Mouse (Mus musculus) limb, embryonic 14.5 days (tissue): Measurements from ENCODE around the gene Syt16. TPM values are rescaled to one million over a fixed set of nuclear protein-coding genes. Genes with fewer than 3 reads are reported as not detected.

Experiments used
- ATAC-seq: fragments of 200-750 bp; cut with Nextera tagmentation; 2 replicates; pipeline ENCODE4 v1.8.0; 2017; ENCODE audit warnings: low read depth, moderate number of reproducible peaks, moderate TSS enrichment; ENCODE audit not compliant: low FRiP score
- DNase-seq: peaks from one replicate; pipeline ENCODE4 v3.0.0-alpha.2; 2015; ENCODE audit warnings: low spot score
- H3K27ac ChIP-seq: fragments of 300-500 bp; sonication (generic); replicated peaks from 2 replicates; pipeline ENCODE4 v1.5.1; 2014; ENCODE audit warnings: low read depth, mild to moderate bottlenecking, low read length, moderate library complexity, mixed read lengths
- H3K27me3 ChIP-seq: fragments of 300-500 bp; sonication (generic); 2 replicates; pipeline ENCODE4 v1.6.1; 2014; ENCODE audit warnings: low read length, mixed read lengths; ENCODE audit not compliant: control insufficient read depth, insufficient read depth
- H3K36me3 ChIP-seq: fragments of 300-500 bp; sonication (generic); 2 replicates; pipeline ENCODE4 v1.6.1; 2014; ENCODE audit warnings: mild to moderate bottlenecking, low read length, moderate library complexity, mixed read lengths; ENCODE audit not compliant: control insufficient read depth, insufficient read depth
- H3K4me1 ChIP-seq: fragments of 300-500 bp; sonication (generic); 2 replicates; pipeline ENCODE4 v1.6.1; 2014; ENCODE audit warnings: antibody characterized with exemption, low read length, mixed read lengths; ENCODE audit not compliant: control insufficient read depth, insufficient read depth
- H3K4me2 ChIP-seq: fragments of 300-500 bp; sonication (generic); replicated peaks from 2 replicates; pipeline ENCODE4 v1.6.1; 2014; ENCODE audit warnings: low read depth, mild to moderate bottlenecking, low read length, moderate library complexity; ENCODE audit not compliant: severe bottlenecking
- H3K4me3 ChIP-seq: fragments of 300-500 bp; sonication (generic); replicated peaks from 2 replicates; pipeline ENCODE4 v1.5.1; 2014; ENCODE audit warnings: low read length
- H3K9ac ChIP-seq: fragments of 300-500 bp; sonication (generic); 2 replicates; pipeline ENCODE4 v1.6.1; 2014; ENCODE audit warnings: mild to moderate bottlenecking, low read depth, low read length, moderate library complexity; ENCODE audit not compliant: severe bottlenecking
- H3K9me3 ChIP-seq: fragments of 300-500 bp; sonication (generic); 2 replicates; pipeline ENCODE4 v1.6.1; 2016; ENCODE audit warnings: low read length; ENCODE audit not compliant: control insufficient read depth
- POLR2A ChIP-seq: fragments of 200-500 bp; IDR thresholded peaks from 2 replicates; pipeline ENCODE4 v1.8.0; 2012; ENCODE audit warnings: inconsistent platforms, mild to moderate bottlenecking, moderate library complexity, borderline replicate concordance; ENCODE audit not compliant: insufficient read depth, insufficient read length; ENCODE audit errors: extremely low read depth
- whole genome bisulfite sequencing: fragments of 180-500 bp; shearing (Covaris S2); extraction: QIAGEN DNeasy Blood & Tissue Kit; methylation state at CpG from one replicate; pipeline ENCODE4 v1.1.7; 2014; 5-methylcytosine and 5-hydroxymethylcytosine counted together
- polyA plus RNA-seq, 2 experiments: library from polyadenylated mRNA; depleted of rRNA in 1 of 2; stranded (reverse) in 1 of 2; unstranded in 1 of 2; fragments of >200 nt; fragmentation: Nextera tagmentation in 1 of 2; extraction: Ambion mirVana in 1 of 2; gene quantifications; 2 replicates each; pipeline versions ENCODE4 v1.2.1 to v1.2.3; 2012 to 2014

Gene Syt16
- polyA plus RNA-seq, 2 experiments, result 2.8 to 4.3 TPM

DNA sequence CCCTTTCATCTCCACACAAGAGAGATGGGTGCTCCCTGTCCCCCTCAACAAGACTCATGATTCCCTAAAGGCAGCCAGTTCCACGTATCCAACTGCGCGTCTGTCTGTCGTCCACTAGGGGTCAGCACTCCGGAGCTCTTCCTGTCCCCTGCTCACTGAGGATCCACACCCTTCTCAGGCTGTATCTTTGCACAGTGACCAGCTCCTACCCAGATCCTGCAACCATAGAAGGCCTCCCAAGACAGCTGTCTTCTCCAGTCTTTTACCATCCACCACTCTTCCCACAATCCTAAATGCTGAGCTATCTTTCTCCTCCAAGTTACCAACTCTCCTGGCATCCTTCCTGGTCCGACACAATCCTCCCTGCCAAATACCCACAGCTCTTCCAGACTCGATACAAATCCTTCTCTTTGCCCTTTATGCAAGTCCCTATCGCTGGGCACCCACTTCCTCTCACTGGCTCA is 12.0 kb downstream of the Syt16 start:
- DNase-seq (peak; percentile 40), ATAC-seq (no peak)
- Histone ChIP-seq H3K27me3 (no peaks in the 10 kb centered on the region), H3K27ac (no peak overlapping the region), H3K9ac (no peak overlapping the region), H3K9me3 (no peaks in the 10 kb centered on the region), H3K4me2 (no peak overlapping the region), H3K4me3 (no peak overlapping the region), H3K36me3 (no peaks in the 10 kb centered on the region), H3K4me1 (no peaks in the 10 kb centered on the region)
- WGBS, result 26% methylated on average over 8 of the region's 8 CpGs
- TF ChIP-seq POLR2A, result no peak

DNA sequence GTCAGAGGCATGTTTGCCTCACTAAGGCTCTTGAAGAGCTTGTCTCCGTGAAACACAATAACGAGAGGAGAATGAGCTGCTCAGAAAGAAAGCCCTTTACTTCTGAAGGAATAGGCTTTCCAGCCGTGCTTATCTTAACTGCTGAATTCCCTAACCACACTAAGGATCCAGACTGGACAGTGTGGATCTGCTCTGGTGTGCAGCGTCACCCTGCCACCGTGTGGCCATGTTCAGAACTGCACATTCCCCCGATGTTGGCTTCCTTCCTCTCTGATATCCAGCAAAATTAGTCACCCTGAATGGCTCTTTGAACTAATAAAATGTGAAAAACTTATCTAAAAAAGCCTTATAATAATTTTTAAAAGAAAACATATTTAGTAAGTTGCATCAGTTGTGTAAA is 16.3 kb downstream of the Syt16 start:
- Histone ChIP-seq H3K9ac (no peak overlapping the region), H3K27me3 (no peaks in the 10 kb centered on the region)
- DNase-seq, result peak; percentile 82

DNA sequence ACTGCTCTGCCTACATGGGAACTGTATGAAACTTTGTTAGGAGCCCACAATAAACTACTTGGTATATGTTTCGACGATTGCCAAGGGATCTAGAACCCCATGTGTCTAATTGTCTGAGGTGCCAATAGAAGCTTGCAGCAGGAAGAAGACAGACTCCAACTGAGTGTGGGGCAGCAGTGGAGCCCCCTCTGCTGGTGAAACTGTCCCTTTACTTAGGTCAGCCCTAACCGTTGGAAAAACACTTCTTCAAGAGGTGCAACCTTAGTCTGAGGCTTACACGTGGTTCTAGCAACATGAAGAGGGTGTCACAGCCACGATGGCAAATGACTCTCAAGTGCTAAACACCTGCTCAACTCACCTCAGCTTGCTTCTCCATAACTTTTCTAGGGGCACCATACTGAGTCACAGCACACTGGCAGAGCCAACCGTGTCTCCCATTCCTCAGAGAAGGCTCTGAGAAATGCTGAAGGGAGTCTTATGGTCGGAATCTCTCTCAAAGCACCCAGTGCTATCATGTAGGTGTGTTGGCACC is 17.3 kb downstream of the Syt16 start:
- no peaks in the 10 kb centered on the region for H3K9me3 ChIP-seq
- H3K4me3 ChIP-seq, result no peak overlapping the region
- no peak overlapping the region for H3K4me2 ChIP-seq
- H3K9ac ChIP-seq, result no peak overlapping the region
- no peaks in the 10 kb centered on the region for H3K4me1 ChIP-seq
- no peak for DNase-seq
- no peak for TF ChIP-seq POLR2A
- WGBS, result 55% methylated on average over 7 of the region's 7 CpGs
- ATAC-seq, result no peak
- H3K27ac ChIP-seq, result no peak overlapping the region
- no peaks in the 10 kb centered on the region for H3K27me3 ChIP-seq
- no peaks in the 10 kb centered on the region for H3K36me3 ChIP-seq

More for the DNA sequence above, 16.3 kb downstream of the Syt16 start:
- no peaks in the 10 kb centered on the region for H3K36me3 ChIP-seq
- H3K4me2 ChIP-seq, result peak overlapping the region; percentile 29
- no peak overlapping the region for H3K4me3 ChIP-seq
- peak; percentile 78; the same call in 1 of the 2 replicates for ATAC-seq
- no peaks in the 10 kb centered on the region for H3K9me3 ChIP-seq
- no peak for TF ChIP-seq POLR2A
- no peaks in the 10 kb centered on the region for H3K4me1 ChIP-seq
- WGBS, result 3% methylated on average over 6 of the region's 6 CpGs
- H3K27ac ChIP-seq, result no peak overlapping the region

DNA sequence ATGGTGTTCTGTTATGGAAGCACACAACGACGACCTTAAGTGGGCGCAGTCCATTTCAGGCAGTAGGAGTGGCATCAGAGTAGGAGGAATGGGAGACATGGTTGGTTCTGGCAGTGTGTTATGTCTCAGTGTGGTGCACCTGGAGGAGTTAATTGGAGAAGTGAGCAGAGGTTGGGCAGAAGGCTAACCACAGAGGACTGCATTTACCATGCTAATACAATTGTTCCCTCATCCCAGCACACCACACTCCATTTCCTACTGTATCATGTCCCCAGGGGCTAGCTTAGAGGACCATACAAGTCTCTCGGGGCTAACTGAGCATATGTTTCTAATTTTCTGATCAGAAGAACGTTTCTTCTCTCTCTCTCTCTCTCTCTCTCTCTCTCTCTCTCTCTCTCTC is 18.0 kb downstream of the Syt16 start:
- no peaks in the 10 kb centered on the region for H3K36me3 ChIP-seq
- TF ChIP-seq POLR2A, result no peak
- H3K27me3 ChIP-seq, result no peaks in the 10 kb centered on the region
- no peak overlapping the region for H3K4me2 ChIP-seq
- WGBS, result 52% methylated on average over 5 of the region's 5 CpGs
- no peak overlapping the region for H3K4me3 ChIP-seq
- H3K9me3 ChIP-seq, result no peaks in the 10 kb centered on the region
- DNase-seq (no peak), ATAC-seq (no peak)
- H3K9ac ChIP-seq, result no peak overlapping the region
- no peak overlapping the region for H3K27ac ChIP-seq
- H3K4me1 ChIP-seq, result no peaks in the 10 kb centered on the region

DNA sequence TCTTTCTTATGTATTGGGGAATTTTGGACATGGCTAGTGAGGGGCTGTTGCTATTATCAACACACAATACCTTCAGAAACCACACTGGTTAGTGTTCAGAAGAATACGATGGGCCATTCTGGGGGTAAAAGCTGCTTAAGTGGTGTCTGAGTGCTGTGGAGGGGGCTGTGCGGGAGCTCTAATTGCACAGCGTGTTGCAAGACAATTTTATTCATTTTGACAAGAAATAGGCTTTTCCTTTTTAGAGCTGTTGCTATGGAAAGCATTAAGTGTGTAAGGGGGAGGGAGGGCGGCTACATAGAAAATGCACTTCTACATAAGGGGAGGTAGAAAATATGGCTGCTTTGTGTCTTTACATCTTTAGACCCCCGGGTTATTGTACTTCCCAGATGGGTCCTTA is 25.8 kb downstream of the Syt16 start:
- Histone ChIP-seq H3K4me2 (no peak overlapping the region), H3K4me3 (no peak overlapping the region), H3K4me1 (no peaks in the 10 kb centered on the region), H3K27ac (no peak overlapping the region), H3K27me3 (no peaks in the 10 kb centered on the region), H3K36me3 (no peaks in the 10 kb centered on the region), H3K9me3 (no peaks in the 10 kb centered on the region), H3K9ac (no peak overlapping the region)
- DNase-seq (no peak), ATAC-seq (no peak)
- TF ChIP-seq POLR2A, result no peak
- 72% methylated on average over 5 of the region's 5 CpGs for WGBS

DNA sequence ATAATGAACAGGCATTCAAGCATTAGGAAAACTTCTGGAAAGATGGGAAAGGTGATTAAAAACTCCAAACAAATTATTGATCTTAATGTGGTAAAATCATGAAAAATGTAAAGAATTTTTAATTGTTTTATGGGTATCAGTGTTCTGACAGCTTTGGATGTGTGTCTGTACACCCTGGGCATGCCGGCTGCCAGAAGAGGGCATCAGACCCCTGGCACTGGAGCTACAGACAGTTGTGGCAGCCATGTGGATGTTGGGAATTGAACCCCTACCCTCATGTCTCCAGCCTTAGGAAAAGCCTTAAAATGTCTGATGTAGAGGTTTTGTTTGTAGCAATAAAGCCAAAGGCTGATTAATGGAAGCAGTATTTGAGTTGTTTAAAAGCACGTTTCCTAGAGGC is 27.5 kb downstream of the Syt16 start:
- Histone ChIP-seq H3K9me3 (no peaks in the 10 kb centered on the region), H3K4me3 (no peak overlapping the region), H3K9ac (no peak overlapping the region), H3K4me2 (no peak overlapping the region), H3K27me3 (no peaks in the 10 kb centered on the region), H3K4me1 (no peaks in the 10 kb centered on the region), H3K36me3 (no peaks in the 10 kb centered on the region), H3K27ac (no peak overlapping the region)
- TF ChIP-seq POLR2A, result no peak
- DNase-seq, result no peak
- WGBS, result 83% methylated on average over 2 of the region's 2 CpGs
- no peak for ATAC-seq
